In the genomic region with DNA sequence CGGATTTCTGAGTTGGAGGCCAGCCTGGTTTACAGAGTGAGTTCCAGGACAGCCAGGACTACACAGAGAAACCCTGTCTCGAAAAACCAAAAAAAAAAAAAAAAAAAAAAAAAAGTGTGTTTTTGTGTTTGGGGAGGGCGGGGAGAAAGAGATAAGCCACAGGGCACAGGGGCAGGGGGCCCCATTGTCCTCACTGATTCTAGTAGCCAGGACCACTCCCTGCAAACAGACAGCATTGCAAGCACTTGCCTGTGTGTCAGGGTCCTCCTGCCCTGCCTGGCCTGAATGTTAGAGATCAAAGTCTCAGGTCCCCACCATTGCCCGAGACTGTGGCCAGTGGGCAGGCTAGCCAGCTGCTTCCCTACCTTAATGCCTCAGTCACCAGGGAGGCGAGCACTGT, we compare ENCODE assay signal across 24 mouse cellular contexts. TPM values are rescaled to one million over a fixed set of nuclear protein-coding genes. Genes with fewer than 3 reads are reported as not detected.
"Had no signal": no experiment of that assay in that cellular context is flagged by ENCODE, and none has a peak within 500 bp of the region (broad histone marks: within the 10 kb centered on the region; RNA-seq: fewer than 3 reads in every experiment).

No protein-coding gene starts in this region.

- H3K4me1 ChIP-seq: midbrain, embryonic 13.5 days; neural tube, embryonic 13.5 days had no signal

- H3K4me3 ChIP-seq: layer of hippocampus, adult 2 months; left cerebral cortex, adult 2 months; limb, embryonic 10.5 days; limb, embryonic 13.5 days; lung, embryonic 15.5 days; megakaryocyte, embryonic 14.5 days; midbrain, embryonic 10.5 days; midbrain, embryonic 13.5 days; myocyte; neural tube, embryonic 13.5 days had no signal

- DNase-seq: kidney, adult 11 months; kidney, postnatal 25 days; layer of hippocampus, adult 9-11 months; lung, adult 18-20 months; lung, postnatal 10 days; lung, postnatal 36 days; thymus, adult 18-20 months; thymus, postnatal 14 days; thymus, postnatal 4 days had no signal

- H3K9me3 ChIP-seq: limb, embryonic 10.5 days; limb, embryonic 13.5 days; lung, embryonic 15.5 days; megakaryocyte, embryonic 14.5 days; midbrain, embryonic 10.5 days; midbrain, embryonic 13.5 days; neural tube, embryonic 13.5 days had no signal

- H3K4me2 ChIP-seq: limb, embryonic 13.5 days; lung, embryonic 15.5 days; midbrain, embryonic 13.5 days; neural tube, embryonic 13.5 days had no signal

- H3K27me3 ChIP-seq: limb, embryonic 13.5 days; lung, embryonic 15.5 days; midbrain, embryonic 13.5 days; neural tube, embryonic 13.5 days had no signal

- ATAC-seq: inflammation-experienced regulatory T-cells, adult 6 months; midbrain, embryonic 13.5 days; midbrain, embryonic 16.5 days had no signal

- H3K9ac ChIP-seq: limb, embryonic 13.5 days; lung, embryonic 15.5 days; midbrain, embryonic 13.5 days; neural tube, embryonic 13.5 days had no signal

- H3K27ac ChIP-seq: kidney, postnatal 0 days; layer of hippocampus, adult 2 months; left cerebral cortex, adult 2 months; limb, embryonic 13.5 days; lung, embryonic 15.5 days; midbrain, embryonic 13.5 days; neural tube, embryonic 13.5 days had no signal

RNA-seq across cellular contexts. Expression of a gene that starts 26.7 kb away (rescaled TPM):
- polyA plus RNA-seq: inflammation-experienced regulatory T-cells, adult 6 months; liver, adult 2 months; spleen, adult 2 months had no signal

RNA-seq across cellular contexts. Expression of a gene that starts 33.0 kb away (rescaled TPM):
- polyA plus RNA-seq: inflammation-experienced regulatory T-cells, adult 6 months had no signal
